Mouse (Mus musculus) leukemia stem cell, adult 10-12 weeks (primary cell): ENCODE results near the gene Htr3b. TPM values are rescaled to one million over a fixed set of nuclear protein-coding genes. Genes with fewer than 3 reads are reported as not detected.

Experiments
- polyA plus RNA-seq: library from polyadenylated mRNA; stranded (reverse); fragments of >175 nt; gene quantifications from 2 replicates; pipeline ENCODE4 v1.2.3, GENCODE M21; 2012; ENCODE audit warnings: low replicate concordance

The Htr3b gene
- polyA plus RNA-seq, result not detected in 2 replicates

DNA sequence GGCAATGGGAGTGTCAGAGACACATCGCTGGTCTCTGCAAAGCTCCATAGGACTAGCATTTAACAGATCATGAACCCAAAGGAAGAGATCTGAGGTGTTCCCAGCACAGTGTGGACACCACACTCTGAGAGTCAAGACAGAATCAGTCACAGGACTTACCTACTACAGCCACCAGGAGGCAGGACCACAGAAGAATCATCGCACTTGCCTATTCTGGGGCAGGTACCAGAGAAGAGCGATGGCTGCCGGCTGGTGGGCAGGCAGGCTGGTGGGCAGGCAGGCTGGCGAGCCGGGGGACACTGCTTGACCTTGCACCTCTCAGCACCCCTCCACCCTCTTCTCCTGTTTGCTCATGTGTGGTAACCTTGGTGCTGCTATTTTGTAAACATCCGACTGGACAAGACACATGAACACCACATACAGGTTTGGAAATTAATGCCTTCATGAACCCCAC, at the start of gene Htr3b:
Gene Htr3b (minus strand): TSS at position 404 of the 454 bp plus-strand sequence.

DNA sequence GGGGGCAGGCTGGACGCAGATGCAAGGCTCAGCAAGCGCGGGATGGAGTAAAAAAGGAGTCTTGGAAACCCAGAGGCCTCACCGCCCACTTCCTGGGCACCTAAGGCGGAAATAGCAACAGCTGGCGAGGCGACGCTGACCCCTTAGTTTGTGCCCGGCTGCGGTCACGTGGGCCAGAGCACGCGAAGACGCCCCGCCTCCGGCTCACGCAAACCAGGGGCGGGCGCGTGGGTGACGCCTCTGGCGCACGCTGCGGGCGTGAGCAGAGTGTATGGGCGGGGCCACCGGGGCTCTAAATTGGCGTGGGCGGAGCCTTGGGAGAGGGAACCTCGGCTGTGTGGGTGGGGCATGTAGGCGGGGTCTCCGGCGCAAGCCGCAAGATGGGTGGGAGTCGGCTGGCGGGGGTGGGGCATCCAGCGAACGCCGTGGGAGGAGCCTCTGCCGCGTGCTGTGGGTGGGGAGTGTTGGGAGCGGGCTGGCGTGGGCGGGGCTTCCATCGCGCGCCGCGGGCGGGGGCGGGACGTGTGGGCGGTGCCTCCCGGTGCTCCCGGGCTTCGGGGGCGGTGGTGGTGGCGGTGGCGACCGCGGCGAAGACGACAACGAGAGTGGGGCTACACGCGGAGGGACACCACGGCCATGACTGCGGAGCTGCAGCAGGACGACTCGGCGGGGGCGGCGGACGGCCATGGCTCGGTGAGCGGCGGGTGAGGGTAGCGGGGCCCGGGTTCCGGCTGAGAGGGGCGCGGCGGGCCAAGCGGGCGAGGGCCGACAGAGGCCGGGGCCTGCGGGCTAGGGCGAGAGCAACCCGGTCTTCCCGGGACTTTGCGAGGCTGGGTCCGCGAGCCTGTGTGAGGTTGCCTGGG, 20.3 kb upstream of the Htr3b start, which contains the start of gene Usp28:
Gene Usp28 (plus strand): TSS at position 531 of the 863 bp plus-strand sequence.

DNA sequence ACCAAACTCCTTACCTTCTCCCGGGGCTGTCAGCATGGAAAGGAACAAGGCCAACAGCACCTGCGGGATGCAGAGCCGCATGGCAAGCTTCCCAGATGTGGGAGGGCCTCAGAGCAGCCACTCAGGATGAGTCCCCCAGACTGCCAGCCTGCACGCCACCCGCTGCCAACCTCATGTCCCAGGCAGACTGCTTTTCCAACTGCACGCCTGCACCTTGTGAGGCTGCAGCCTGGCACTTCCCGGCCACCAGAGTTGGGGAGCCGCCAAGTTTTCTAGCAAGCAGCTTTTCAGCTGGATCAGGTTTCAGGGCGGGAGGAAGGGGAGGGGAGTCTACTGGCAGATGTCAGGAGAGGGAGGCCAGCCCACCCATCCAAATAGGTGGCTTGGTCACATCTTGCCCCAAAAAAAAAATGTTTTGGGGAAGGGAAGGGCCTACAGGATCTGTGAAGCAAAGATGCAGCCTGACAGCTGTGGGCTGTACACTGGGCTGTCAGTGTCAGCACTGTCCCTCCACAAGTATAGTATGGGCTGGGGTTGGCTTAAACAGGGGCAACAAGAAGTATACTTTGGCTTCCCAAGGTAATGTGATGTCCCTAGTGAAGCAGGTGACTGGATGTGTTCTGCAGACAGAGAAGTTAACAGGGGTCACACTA, 53.8 kb downstream of the Htr3b start, which contains the start of gene Htr3a:
Gene Htr3a (minus strand): TSS at position 215 of the 653 bp plus-strand sequence.

Other genes with a start within 250 kb of the Htr3b start
- 0.13 and 0.44 TPM in 2 replicates for gene Zbtb16, start 128.8 kb downstream of the Htr3b start, polyA plus RNA-seq
- not detected in 2 replicates for gene Htr3a, start 53.9 kb downstream of the Htr3b start, polyA plus RNA-seq
- gene Usp28, start 20.4 kb upstream of the Htr3b start, polyA plus RNA-seq, result 5.2 and 6.2 TPM in 2 replicates
- gene Zw10, start 90.6 kb upstream of the Htr3b start, polyA plus RNA-seq, result 2.6 and 3.2 TPM in 2 replicates
- gene Tmprss5, start 116.3 kb upstream of the Htr3b start, polyA plus RNA-seq, result 0.11 TPM in 1 of 2 replicates, not detected in the other